Mouse (Mus musculus): ENCODE results near the gene Psmb7. TPM values are rescaled to one million over a fixed set of nuclear protein-coding genes. Genes with fewer than 3 reads are reported as not detected.

Gene Psmb7
- polyA plus RNA-seq (2015; fragmentation: Nextera tagmentation; extraction: Ambion mirVana) = 270 and 278 TPM in 2 replicates

DNA sequence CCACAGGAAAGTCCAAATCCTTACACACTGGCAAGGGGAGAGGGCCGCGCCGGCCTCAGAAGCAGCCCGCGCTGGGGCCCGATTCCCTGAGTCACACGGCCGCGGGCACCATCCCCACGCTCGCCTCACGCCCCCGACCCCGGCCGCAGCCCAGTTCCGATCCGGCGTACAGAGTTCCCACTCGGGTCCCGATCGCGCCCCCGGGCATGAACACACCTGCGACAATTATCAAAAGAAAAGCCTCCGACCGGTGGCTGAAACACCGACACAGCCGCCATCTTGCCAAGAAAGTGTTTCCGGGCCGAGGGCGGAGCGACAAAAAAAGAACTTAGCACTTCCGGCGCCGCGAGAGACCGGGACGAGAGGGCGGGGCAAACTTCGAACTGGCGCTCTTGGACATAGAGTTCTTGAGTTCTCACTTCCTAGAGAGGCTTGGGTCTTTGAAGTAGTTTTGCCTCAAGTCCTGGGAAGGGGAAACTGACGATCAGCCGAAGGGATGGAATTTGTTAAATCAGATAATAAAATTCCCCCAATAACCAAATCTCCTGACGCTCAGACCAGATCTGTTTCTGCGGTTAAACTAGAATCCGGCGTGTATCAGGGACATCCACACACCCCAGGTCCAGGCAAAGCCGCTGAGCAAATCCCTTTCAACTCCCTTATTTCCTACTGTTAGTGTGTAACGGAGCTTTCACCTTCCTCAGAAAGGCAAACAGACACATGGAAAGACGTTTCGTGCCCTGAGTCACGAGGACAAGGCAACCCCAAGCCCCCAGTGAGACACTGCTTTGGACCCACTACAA is at the start of gene Psmb7:
Gene Psmb7 (minus strand): TSS at position 463 of the 803 bp plus-strand sequence.
- H3K4me3 ChIP-seq (replicated peaks) = peak within 1 kb of the TSS; percentile 80
- peak; percentile 91 for ATAC-seq (replicated peaks; ENCODE audit: low FRiP score)
- 2% methylated on average over 52 of the region's 52 CpGs for WGBS
- peak within 1 kb of the TSS; percentile 73 for H3K27ac ChIP-seq
- H3K36me3 ChIP-seq = peaks cover 36% of the 10 kb centered on the region
- H3K9me3 ChIP-seq (replicated peaks) = no peaks in the 10 kb centered on the region
- H3K4me2 ChIP-seq = peak within 1 kb of the TSS; percentile 86
- H3K9ac ChIP-seq = peak within 1 kb of the TSS; percentile 92
- peaks cover 15% of the 10 kb centered on the region for H3K4me1 ChIP-seq
- H3K27me3 ChIP-seq = no peaks in the 10 kb centered on the region

DNA sequence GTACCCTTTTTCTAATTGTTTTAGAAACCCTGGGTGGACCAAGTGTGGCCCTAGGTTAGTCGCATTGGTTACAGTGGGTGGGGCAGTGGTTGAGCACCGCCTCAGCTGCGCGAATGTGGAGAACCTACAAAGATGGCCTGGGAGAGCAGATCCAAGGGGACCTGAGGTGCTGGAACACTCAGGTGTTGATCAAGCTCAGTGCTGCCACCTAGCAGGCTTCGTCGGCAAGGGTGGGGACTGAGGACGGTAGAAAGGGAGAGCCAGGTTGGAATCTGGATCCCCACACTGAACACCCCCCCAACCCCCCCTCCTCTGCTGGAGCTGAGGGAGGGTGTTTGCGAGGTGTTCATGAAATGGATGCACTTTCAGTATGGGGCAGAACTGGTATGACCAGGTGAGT is 47.7 kb upstream of the Psmb7 start:
- H3K4me3 ChIP-seq (replicated peaks) = no peak overlapping the region
- WGBS = 16% methylated on average over 8 of the region's 8 CpGs
- ATAC-seq (replicated peaks; ENCODE audit: low FRiP score) = no peak
- H3K4me1 ChIP-seq = peaks cover 10% of the 10 kb centered on the region
- H3K4me2 ChIP-seq = no peak overlapping the region
- no peak overlapping the region for H3K27ac ChIP-seq
- peaks cover 32% of the 10 kb centered on the region for H3K27me3 ChIP-seq
- H3K36me3 ChIP-seq = no peaks in the 10 kb centered on the region
- H3K9ac ChIP-seq = no peak overlapping the region
- no peaks in the 10 kb centered on the region for H3K9me3 ChIP-seq (replicated peaks)

DNA sequence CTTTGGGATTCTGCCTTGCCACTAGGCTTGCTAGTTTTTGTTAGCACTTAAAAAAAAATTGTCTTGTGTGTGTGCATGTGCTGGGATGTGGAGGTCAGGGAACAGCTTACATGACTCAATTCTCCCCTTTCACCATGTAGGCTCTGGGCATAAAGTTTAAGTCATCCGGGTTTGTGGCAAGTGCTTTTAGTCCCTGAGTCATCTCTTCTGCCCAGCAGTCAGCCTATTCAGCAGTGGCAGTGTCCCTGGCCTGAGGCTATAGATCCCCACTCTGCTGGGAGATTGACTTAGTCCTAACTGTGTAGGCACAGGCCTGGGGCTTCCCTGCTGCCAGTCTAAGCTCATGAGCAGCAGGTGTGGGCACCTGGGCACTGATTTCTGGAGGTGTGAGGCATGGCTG is 46.0 kb upstream of the Psmb7 start:
- no peak overlapping the region for H3K27ac ChIP-seq
- no peak for ATAC-seq (replicated peaks; ENCODE audit: low FRiP score)
- no peak overlapping the region for H3K9ac ChIP-seq
- no peak overlapping the region for H3K4me2 ChIP-seq
- peaks cover 29% of the 10 kb centered on the region for H3K27me3 ChIP-seq
- peaks cover 10% of the 10 kb centered on the region for H3K4me1 ChIP-seq
- H3K36me3 ChIP-seq = no peaks in the 10 kb centered on the region
- 52% methylated on average over 1 of the region's 1 CpGs for WGBS
- no peak overlapping the region for H3K4me3 ChIP-seq (replicated peaks)
- H3K9me3 ChIP-seq (replicated peaks) = no peaks in the 10 kb centered on the region

DNA sequence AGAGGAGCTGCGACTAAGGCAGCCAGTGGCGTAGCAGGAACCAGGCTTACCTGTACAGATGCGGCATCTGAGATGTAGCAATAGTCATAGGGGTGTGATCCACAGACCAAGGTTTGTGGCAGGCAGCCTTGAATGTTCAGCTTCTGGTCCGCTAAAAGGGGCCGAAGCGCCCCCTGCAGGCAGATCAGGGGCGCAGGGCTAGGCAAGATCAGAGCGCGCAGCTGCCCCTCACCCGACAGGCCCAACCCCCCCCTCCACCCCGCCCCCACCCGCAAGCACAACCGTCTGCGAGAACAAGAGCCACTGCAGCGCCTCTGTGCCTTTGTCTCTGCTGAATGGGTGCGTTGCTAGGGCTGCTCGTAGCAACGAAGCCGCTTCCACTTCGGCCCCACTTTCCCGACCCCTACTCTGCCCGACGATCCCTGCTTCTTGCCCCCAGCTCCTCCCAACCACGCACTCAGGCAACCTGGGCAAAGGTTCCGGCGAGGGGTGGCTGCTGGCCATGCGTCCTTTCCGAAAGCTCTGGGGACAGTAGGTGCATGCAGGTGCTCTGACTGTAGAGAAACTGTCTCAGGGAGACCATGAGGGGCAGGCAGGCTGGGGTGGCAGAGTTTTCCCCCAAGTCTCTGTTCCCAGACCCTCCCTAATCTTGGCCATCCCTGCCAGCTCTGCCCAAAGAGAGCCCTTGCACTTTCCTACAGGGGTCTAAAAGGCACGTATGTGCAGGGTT is 45.1 kb upstream of the Psmb7 start:
- peak overlapping the region; percentile 39 for H3K4me3 ChIP-seq (replicated peaks)
- H3K9ac ChIP-seq = peak overlapping the region; percentile 17; the same call in 1 of the 2 replicates
- peak overlapping the region; percentile 68 for H3K4me2 ChIP-seq
- ATAC-seq (replicated peaks; ENCODE audit: low FRiP score) = peak; percentile 41; the same call in 1 of the 2 replicates
- H3K27me3 ChIP-seq = peaks cover 29% of the 10 kb centered on the region
- H3K36me3 ChIP-seq = no peaks in the 10 kb centered on the region
- H3K4me1 ChIP-seq = peaks cover 10% of the 10 kb centered on the region
- 6% methylated on average over 29 of the region's 29 CpGs for WGBS
- no peaks in the 10 kb centered on the region for H3K9me3 ChIP-seq (replicated peaks)
- H3K27ac ChIP-seq = no peak overlapping the region

DNA sequence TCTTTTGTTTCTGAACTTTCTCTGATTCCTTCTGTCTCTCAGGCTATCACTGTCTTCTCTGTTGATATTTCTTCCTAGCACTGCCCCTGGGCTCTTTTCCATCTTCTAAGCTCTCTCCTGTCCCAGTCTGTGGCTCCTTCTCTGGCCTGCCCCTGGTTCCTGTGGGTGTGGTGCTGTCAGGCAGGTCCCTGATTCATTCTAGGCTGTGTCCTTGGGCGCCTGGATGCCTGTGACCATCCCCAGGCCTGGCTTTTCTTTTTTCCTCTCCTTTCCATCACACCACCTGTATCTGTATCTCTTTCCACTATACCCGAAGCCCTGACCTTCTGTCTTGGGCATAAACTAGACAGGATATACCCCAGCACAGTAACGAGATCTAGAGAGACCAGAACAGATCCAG is 41.9 kb upstream of the Psmb7 start:
- no peak for ATAC-seq (replicated peaks; ENCODE audit: low FRiP score)
- Histone ChIP-seq H3K27ac (no peak overlapping the region), H3K27me3 (peaks cover 29% of the 10 kb centered on the region), H3K9me3 (replicated peaks) (no peaks in the 10 kb centered on the region), H3K9ac (no peak overlapping the region), H3K4me1 (peaks cover 10% of the 10 kb centered on the region), H3K4me2 (no peak overlapping the region), H3K4me3 (replicated peaks) (no peak overlapping the region), H3K36me3 (no peaks in the 10 kb centered on the region)
- 67% methylated on average over 3 of the region's 3 CpGs for WGBS

DNA sequence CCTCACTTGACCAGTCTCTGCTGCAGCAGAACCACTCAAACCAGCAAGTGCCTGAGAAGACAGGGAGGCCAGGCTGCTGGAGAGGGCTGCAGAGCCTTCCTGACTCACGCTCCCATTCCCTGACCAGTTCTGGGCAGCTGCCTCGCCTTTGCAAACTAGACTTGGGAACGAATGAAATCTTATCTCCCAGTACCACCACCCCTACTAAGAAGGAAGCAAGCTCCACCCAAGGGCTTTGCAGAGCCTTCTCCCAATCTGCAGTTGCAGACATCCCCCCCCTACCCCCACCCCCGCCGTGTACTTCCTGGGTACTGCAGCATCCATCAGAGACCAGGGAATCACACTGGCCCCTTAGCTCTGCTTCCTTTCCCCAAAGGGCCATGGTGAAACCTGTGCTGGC is 39.2 kb upstream of the Psmb7 start:
- Histone ChIP-seq H3K4me1 (no peaks in the 10 kb centered on the region; the same call in 1 of the 2 replicates), H3K4me3 (replicated peaks) (no peak overlapping the region), H3K9me3 (replicated peaks) (no peaks in the 10 kb centered on the region), H3K27me3 (peaks cover 7% of the 10 kb centered on the region; the same call in 1 of the 2 replicates), H3K9ac (no peak overlapping the region), H3K27ac (no peak overlapping the region), H3K36me3 (no peaks in the 10 kb centered on the region), H3K4me2 (no peak overlapping the region)
- WGBS = 71% methylated on average over 5 of the region's 5 CpGs
- no peak for ATAC-seq (replicated peaks; ENCODE audit: low FRiP score)

DNA sequence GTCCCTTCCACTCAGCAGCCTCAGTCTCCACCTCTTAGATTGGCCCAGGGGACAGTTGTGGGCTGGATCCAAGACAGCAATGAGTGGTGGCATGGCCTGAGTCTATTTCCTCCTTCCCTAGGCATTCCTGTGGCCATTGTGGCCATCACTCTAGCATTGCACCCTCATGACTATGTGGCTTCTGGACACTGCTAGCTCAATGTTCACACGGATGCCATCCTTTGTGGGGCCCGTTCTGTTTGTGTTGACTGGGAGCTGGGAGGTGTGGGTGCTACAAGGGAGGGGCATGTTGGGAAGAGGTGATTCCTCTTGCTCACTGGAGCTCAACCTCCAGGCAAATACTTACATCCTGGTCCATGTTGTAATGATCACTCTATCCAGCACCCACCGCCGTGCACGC is 38.3 kb upstream of the Psmb7 start:
- ATAC-seq (replicated peaks; ENCODE audit: low FRiP score) = no peak
- no peaks in the 10 kb centered on the region for H3K36me3 ChIP-seq
- H3K4me2 ChIP-seq = no peak overlapping the region
- H3K4me3 ChIP-seq (replicated peaks) = no peak overlapping the region
- 83% methylated on average over 5 of the region's 5 CpGs for WGBS
- H3K27me3 ChIP-seq = no peaks in the 10 kb centered on the region
- H3K4me1 ChIP-seq = no peaks in the 10 kb centered on the region
- no peak overlapping the region for H3K27ac ChIP-seq
- H3K9me3 ChIP-seq (replicated peaks) = no peaks in the 10 kb centered on the region
- no peak overlapping the region for H3K9ac ChIP-seq

DNA sequence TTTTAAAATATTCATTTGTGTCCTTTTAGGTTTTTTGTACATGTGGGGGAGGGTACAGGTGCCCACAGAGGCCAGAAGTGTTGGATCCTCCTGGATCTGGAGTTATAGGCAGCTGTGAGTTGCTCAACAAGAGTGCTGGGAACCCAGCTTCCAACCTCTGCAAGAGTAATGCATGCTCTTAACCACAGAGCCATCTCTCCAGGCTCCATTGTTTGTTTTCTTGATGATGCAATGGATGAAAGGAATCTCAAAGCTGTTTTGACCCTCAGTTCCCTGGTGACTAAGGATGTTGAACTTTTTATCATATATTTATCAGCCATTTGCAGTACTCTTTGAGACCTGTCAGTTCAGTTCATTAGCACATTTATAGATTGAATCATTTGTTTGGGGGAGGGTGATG is 35.1 kb upstream of the Psmb7 start:
- ATAC-seq (replicated peaks; ENCODE audit: low FRiP score) = no peak
- H3K4me3 ChIP-seq (replicated peaks) = no peak overlapping the region
- H3K9ac ChIP-seq = no peak overlapping the region
- no peaks in the 10 kb centered on the region for H3K9me3 ChIP-seq (replicated peaks)
- no peaks in the 10 kb centered on the region for H3K36me3 ChIP-seq
- H3K4me1 ChIP-seq = no peaks in the 10 kb centered on the region
- H3K27ac ChIP-seq = no peak overlapping the region
- no peaks in the 10 kb centered on the region for H3K27me3 ChIP-seq
- no peak overlapping the region for H3K4me2 ChIP-seq

DNA sequence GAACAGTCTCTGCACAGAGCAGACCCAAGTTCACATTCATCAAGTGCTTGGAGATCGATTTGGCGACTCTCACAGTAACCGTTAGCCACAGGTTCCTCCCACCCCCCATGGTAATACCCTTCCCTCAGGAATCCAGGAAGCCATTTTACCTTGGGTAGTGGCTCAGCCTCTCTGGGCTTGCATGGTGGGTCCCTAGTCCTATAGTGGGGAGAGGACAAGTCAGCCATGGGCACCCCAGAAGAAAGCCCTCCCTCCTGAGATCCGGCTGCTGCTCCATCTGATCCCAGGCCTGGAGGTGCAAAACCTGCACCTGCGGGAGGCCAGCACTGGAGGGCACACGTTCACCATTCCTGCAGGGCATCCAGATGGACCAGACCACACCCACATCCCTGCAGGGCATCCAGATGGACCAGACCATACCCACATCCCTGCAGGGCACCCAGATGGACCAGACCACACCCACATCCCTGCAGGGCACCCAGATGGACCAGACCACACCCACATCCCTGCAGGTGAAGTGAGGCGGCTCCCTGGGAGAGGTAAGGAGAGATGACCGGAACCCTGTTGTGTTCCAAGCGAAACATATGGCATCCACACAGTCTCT is 31.6 kb upstream of the Psmb7 start:
- H3K4me2 ChIP-seq = no peak overlapping the region
- H3K9me3 ChIP-seq (replicated peaks) = no peaks in the 10 kb centered on the region
- 60% methylated on average over 9 of the region's 9 CpGs for WGBS
- H3K36me3 ChIP-seq = no peaks in the 10 kb centered on the region
- no peaks in the 10 kb centered on the region for H3K4me1 ChIP-seq
- ATAC-seq (replicated peaks; ENCODE audit: low FRiP score) = no peak
- H3K27ac ChIP-seq = no peak overlapping the region
- no peak overlapping the region for H3K4me3 ChIP-seq (replicated peaks)
- peaks cover 16% of the 10 kb centered on the region for H3K27me3 ChIP-seq
- H3K9ac ChIP-seq = no peak overlapping the region

DNA sequence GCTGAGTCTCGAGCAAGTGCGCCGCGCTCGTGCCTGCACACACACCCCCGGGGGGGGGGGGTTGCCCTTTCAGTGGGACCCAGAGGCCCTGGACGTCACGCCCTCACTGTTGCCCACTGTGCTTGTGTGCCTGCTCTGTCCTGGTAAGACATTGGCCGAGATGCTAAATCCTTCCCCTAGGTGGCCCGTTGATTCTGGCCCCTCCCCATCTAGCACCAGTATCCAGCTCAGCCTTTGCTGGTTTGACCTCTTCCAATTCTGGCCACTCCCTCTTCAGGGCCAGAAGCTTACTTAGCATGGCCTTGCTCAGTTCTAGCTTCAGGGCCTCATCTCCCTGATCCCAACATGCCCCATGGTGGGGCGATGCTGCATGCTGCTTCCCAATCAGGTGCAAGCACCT is 28.6 kb upstream of the Psmb7 start:
- Histone ChIP-seq H3K36me3 (no peaks in the 10 kb centered on the region), H3K4me1 (peaks cover 8% of the 10 kb centered on the region), H3K9ac (no peak overlapping the region), H3K27ac (no peak overlapping the region), H3K9me3 (replicated peaks) (no peaks in the 10 kb centered on the region), H3K27me3 (peaks cover 34% of the 10 kb centered on the region), H3K4me3 (replicated peaks) (no peak overlapping the region), H3K4me2 (no peak overlapping the region)
- WGBS = 66% methylated on average over 11 of the region's 11 CpGs
- ATAC-seq (replicated peaks; ENCODE audit: low FRiP score) = no peak

DNA sequence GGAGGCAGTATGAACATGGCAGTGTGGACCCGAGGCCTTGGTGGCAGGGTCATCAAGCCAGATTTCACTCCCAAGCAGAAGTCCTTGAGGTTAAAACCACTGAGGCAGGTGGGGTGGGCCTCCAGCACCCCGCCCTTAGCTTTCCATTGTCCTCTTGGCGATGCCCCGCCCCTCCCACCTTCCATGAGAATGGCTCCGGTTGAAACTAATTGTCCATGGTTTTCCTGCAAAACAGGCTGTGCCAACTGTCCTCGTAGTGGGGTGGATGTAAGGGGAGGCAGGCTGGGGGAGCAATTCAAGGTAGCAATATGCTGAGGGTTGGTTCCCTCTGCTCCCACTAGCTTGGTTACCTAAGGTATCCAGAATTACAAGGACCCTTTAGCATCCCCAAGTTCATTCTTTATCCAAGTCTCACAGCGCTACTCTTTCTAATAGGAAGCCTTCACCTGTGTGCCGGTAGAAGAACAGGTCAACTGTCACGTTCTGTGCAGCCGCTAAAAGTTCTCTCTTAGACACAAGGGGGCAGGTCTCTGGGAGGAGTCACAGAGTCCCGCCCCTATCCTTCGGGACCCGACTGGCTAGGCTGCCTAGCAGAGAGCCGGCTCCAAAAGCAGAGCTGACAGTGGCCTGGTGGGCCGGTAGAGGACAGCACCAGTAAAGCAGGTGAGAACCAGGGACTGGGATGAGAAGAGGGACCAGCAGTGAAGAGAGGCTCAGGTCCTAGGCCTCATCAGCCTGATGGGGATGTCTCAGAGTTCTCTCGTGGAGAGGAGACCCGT is 25.1 kb upstream of the Psmb7 start:
- Histone ChIP-seq H3K4me3 (replicated peaks) (no peak overlapping the region), H3K9ac (no peak overlapping the region), H3K9me3 (replicated peaks) (no peaks in the 10 kb centered on the region), H3K27me3 (peaks cover 34% of the 10 kb centered on the region), H3K27ac (no peak overlapping the region), H3K4me2 (peak overlapping the region; percentile 47), H3K4me1 (peaks cover 8% of the 10 kb centered on the region), H3K36me3 (no peaks in the 10 kb centered on the region)
- WGBS = 12% methylated on average over 17 of the region's 17 CpGs
- ATAC-seq (replicated peaks; ENCODE audit: low FRiP score) = peak; percentile 87

All from kidney, embryonic 15.5 days (tissue).